Mouse (Mus musculus): ENCODE data around the gene Borcs6. TPM values are rescaled to one million over a fixed set of nuclear protein-coding genes. Genes with fewer than 3 reads are reported as not detected.
"Not testable (repeated sequence)": the region's sequence is repeated elsewhere in the genome, so short reads cannot be mapped to it uniquely, and the experiment has no call there.

Borcs6 gene
- 10 to 100 TPM in 17 of 26 experiments, 1 to 10 TPM in 9; 3.6 to 22.4 (median 12.0) TPM for total RNA-seq (2018; cell fraction: chromatin; rRNA removed)
- 10 to 100 TPM; 21.1 to 43.6 (median 31.0) TPM for total RNA-seq (2018; cell fraction: cytosol; rRNA removed)
- 10 to 100 TPM; 13.9 to 44.9 (median 28.3) TPM for total RNA-seq (2018; cell fraction: nucleus; rRNA removed)
- 11.7 to 37.1 TPM (median 15.6 TPM) in 3 replicates for polyA plus RNA-seq (2018)

DNA sequence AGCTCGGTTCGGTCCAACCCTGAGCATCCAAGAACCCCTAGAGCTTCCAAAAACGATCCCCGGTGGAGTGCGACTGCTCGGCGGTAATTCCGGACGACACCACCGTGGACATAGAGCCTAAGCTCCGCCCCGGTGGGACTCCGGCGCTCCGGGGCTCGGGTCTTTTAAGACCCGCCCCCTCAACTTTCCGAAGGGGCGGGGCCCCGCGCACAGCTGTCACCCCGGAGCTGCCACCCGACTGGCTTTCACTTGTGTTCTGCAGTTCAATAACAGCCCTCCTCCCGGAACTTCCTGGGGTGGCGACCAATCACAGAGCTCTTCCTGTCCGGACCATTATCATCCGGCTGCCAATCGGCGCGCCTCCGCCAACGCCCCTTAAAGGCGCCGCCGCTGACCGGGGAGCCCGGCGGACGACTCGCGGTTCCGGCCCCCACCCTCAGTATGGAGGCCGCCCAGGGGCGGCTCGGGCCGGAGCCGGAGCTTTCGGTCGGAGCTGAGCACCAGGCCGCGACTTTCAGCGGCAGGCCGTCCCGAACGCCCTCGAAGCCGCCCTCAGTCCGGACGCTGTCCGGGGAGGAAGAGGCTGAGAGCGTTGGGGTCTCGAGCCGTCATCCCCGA, at the start of gene Borcs6:
TSS of gene Borcs6 (plus strand) at position 361 of the 618 bp plus-strand sequence.
- peak within 1 kb of the TSS; percentile 80 for H3K27ac ChIP-seq
- H3K4me3 ChIP-seq (ENCODE audit: inconsistent target), result peak within 1 kb of the TSS; percentile 88
- no peaks in the 10 kb centered on the region for H3K36me3 ChIP-seq (ENCODE audit: inconsistent target)
- 1% methylated on average over 43 of the region's 64 CpGs for whole genome bisulfite sequencing (ENCODE audit: missing documents)
- peaks cover 28% of the 10 kb centered on the region; the same call in 1 of the 2 replicates for H3K79me2 ChIP-seq (ENCODE audit: inconsistent target)

DNA sequence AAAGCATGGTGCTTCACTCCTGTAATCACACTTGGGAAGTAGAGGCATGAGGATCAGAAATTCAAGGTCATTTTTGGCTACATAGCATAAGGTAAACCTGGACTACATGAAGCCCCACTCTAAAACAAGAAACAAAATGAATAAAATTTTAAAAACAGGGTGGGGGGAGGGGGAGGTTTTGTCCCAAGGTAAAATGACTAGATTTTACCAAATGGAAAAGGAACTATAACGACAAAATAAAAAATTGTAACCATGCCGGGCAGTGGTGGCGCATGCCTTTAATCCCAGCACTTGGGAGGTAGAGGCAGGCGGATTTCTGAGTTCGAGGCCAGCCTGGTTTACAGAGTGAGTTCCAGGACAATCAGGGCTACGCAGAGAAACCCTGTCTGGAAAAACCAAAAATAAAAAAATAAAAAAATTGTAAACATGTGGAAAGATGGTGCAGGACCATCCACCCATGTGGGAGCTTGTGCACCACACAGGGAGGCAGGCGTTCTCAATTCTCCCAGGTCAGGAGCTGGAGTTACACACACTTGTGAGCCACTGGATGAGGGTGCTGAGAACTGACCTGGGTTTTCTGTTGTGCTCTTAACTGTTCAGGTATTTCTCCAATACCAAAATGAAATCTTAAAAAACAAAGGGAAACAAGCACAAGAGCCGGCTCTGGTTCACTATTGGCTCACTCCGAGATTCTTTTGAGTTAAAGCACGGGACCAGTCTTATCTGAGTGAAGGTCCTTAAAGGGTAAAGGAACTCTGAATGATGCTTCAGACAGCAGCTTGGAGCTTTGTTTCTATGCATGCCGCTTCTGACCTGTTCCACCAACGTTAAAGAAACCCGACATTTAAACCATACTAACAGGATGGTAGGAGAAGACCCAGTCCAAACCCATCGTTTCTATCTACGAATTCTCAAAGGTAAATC, 48.9 kb upstream of the Borcs6 start:
- Histone ChIP-seq H3K4me3 (ENCODE audit: inconsistent target) (no peak overlapping the region), H3K79me2 (ENCODE audit: inconsistent target) (peaks cover 37% of the 10 kb centered on the region), H3K27ac (no peak overlapping the region), H3K36me3 (ENCODE audit: inconsistent target) (no peaks in the 10 kb centered on the region)
- WGBS (ENCODE audit: missing documents), result 89% methylated on average over 15 of the region's 15 CpGs

DNA sequence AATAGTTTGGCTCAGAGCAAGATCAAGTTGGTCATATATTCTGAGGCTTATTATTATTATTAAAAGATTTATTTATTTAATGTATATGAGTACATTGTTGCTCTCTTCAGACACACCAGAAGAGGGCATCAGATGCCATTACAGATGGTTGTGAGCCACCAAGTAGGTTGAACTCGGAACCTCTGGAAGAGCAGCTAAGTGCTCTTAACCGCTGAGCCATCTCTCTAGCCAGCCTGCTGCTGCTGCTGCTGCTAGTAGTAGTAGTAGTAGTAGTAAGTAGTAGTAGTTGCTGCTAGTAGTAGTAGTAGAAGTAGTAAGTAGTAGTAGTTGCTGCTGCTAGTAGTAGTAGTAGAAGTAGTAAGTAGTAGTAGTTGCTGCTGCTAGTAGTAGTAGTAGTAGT, 48.1 kb upstream of the Borcs6 start:
- Histone ChIP-seq H3K79me2 (ENCODE audit: inconsistent target) (peaks cover 33% of the 10 kb centered on the region), H3K4me3 (ENCODE audit: inconsistent target) (peak overlapping the region; percentile 64), H3K27ac (peak overlapping the region; percentile 57)
- not testable (repeated sequence) for H3K36me3 ChIP-seq (ENCODE audit: inconsistent target)
- 43% methylated on average over 2 of the region's 2 CpGs for WGBS (ENCODE audit: missing documents)

DNA sequence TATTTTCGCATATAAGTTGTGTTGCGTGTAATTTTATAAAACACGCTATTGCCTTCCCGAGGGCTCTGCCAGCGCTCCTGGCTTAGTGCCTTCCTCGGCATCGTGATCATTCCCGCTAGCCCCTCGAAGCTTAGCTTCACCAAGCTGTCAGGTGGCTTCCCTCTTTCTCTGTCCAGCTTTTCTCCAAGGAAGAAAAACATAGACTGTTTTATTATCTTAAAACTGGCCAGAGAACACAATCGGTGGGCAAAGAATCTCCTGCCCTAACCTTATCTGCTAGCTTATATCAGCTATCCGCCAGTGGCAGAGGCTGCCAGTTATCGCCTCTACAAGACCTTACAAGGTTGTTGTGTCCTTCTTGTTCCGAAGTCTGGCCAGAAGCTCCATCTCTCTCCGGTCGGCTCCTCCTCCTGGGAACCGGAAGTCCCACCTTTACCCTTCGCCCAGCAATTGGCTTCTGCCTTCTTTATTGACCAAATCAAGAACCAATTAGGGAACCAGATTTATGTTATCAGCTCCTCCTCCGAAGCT, 47.4 kb upstream of the Borcs6 start:
- peak overlapping the region; percentile 64 for H3K4me3 ChIP-seq (ENCODE audit: inconsistent target)
- 2% methylated on average over 18 of the region's 18 CpGs for WGBS (ENCODE audit: missing documents)
- H3K27ac ChIP-seq, result peak overlapping the region; percentile 57
- peaks cover 33% of the 10 kb centered on the region for H3K79me2 ChIP-seq (ENCODE audit: inconsistent target)
- no peaks in the 10 kb centered on the region for H3K36me3 ChIP-seq (ENCODE audit: inconsistent target)

DNA sequence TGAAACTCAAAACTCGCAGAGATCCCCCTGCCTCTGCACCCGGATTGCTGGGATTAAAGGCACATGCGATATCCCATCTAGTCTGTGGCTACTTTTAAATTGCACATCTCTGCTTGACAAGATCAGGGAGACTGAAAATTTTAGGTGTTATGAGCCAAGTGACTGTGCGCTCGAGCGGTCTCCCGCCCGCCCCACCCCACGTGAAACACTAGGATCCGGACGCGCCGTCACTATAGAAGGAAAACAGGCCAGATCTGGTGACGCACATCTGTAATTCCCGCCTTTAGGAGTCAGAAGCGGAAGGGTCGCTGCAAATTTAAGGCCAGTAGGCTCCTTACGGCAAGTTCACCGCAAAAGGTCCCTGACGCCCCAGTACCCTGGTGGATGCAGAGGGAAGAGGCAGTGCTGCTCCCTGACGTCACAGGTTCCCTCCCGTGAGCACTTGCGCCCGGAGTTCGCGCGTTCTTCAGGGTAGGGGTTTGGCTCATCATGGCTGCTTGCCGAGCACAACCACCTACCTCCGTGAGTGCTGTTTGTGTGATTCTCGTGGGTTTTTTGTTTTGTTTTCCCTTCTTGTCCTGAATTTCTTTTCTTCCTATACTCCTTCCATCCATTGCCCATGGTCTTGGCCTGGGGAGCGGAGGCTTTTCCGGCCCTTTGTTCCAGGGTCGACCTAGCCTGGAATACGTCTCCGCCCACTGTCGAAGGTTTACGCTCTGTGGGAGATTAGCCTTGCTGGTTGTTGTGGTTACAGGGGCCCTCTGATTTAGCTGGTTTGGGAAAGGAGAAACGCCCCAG, 43.7 kb upstream of the Borcs6 start, which contains the start of gene Ctc1:
TSS of gene Ctc1 (plus strand) at position 268 of the 798 bp plus-strand sequence.
- peak within 1 kb of the TSS; percentile 84 for H3K4me3 ChIP-seq (ENCODE audit: inconsistent target)
- WGBS (ENCODE audit: missing documents), result under 1% methylated on average over 36 of the region's 38 CpGs

DNA sequence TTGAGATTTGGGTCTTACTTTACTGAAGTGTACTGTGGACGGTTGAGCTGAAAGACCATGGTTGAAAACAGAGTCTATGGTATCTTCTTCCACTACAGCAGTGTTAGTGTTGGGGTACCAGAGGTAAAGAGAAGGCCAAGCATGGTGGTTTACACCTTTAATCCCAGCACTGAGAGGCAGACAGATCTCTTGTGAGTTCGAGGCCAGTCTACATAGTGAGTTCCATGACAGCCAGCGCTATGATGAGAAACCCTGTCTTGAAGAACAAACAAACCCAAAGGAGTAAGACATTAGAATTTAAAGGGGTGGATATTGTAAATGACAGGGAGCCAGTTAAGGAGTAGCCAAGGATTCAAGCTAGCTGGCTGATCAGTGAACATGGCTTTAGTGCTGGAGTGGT, 42.8 kb upstream of the Borcs6 start:
- H3K27ac ChIP-seq, result peak overlapping the region; percentile 70
- peak overlapping the region; percentile 84 for H3K4me3 ChIP-seq (ENCODE audit: inconsistent target)
- 72% methylated on average over 3 of the region's 3 CpGs for WGBS (ENCODE audit: missing documents)
- peaks cover 23% of the 10 kb centered on the region for H3K79me2 ChIP-seq (ENCODE audit: inconsistent target)
- H3K36me3 ChIP-seq (ENCODE audit: inconsistent target), result no peaks in the 10 kb centered on the region

More for the DNA sequence above, 43.7 kb upstream of the Borcs6 start, which contains the start of gene Ctc1:
- no peaks in the 10 kb centered on the region for H3K36me3 ChIP-seq (ENCODE audit: inconsistent target)
- peaks cover 31% of the 10 kb centered on the region for H3K79me2 ChIP-seq (ENCODE audit: inconsistent target)
- H3K27ac ChIP-seq, result peak within 1 kb of the TSS; percentile 70

DNA sequence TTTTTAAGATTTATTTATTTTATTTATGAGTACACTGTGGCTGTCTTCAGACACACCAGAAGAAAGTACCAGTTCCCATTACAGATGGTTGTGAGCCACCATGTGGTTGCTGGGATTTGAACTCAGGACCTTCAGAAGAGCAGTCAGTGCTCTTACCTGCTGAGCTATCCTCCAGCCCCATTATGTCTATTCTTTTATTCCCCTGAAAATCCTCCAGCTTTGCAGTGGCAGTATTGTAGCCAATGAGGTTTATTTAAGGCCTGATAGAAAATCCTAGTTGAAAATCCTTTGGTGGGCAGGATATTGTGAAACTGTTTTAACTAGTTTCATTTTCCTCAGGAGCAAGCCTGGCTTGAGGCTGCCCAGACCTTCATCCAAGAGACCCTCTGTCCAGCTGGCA, 38.8 kb upstream of the Borcs6 start:
- no peak overlapping the region for H3K4me3 ChIP-seq (ENCODE audit: inconsistent target)
- peaks cover 23% of the 10 kb centered on the region for H3K79me2 ChIP-seq (ENCODE audit: inconsistent target)
- peaks cover 17% of the 10 kb centered on the region; the same call in 1 of the 2 replicates for H3K36me3 ChIP-seq (ENCODE audit: inconsistent target)
- H3K27ac ChIP-seq, result no peak overlapping the region

DNA sequence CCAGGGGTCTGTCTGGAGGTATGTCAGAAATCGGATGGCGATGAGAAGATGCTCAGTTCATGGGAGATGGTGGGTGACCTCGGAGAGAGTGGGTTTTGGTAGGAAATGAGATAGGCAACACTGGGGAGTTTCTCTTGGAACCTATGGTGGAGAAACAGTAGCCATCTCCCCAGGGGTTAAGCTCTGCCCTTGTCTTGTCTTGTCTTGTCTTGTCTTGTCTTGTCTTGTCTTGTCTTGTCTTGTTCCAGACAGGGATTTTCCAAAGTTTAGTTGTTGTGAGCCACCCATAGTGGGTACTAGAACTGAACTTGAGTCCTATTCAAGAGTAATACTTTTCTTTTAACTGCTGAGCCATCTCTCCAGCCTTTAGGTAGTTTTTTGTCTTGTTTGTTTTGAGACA, 33.0 kb upstream of the Borcs6 start:
- 93% methylated on average over 3 of the region's 3 CpGs for WGBS (ENCODE audit: missing documents)
- Histone ChIP-seq H3K79me2 (ENCODE audit: inconsistent target) (no peaks in the 10 kb centered on the region), H3K27ac (no peak overlapping the region), H3K36me3 (ENCODE audit: inconsistent target) (peaks cover 37% of the 10 kb centered on the region), H3K4me3 (ENCODE audit: inconsistent target) (no peak overlapping the region)

DNA sequence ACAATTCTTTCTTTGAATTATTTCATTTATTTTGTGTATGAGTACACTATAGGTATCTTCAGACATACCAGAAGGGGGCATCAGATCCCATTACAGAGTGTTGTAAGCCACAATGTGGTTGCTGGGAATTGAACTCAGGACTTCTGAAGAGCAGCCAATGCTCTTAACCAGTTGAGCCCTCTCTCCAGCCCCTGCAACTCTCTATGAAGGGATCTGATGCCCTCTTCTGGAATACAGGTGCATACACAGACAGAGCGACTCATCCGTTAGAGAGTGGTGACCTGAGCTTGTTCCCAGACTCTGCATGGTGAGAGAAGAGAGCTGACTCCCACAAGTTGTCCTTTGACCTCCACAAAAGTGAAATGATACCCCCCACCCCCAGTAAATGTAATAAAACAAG, 30.7 kb upstream of the Borcs6 start:
- peaks cover 24% of the 10 kb centered on the region for H3K36me3 ChIP-seq (ENCODE audit: inconsistent target)
- no peak overlapping the region for H3K27ac ChIP-seq
- no peaks in the 10 kb centered on the region for H3K79me2 ChIP-seq (ENCODE audit: inconsistent target)
- no peak overlapping the region for H3K4me3 ChIP-seq (ENCODE audit: inconsistent target)
- 95% methylated on average over 2 of the region's 2 CpGs for WGBS (ENCODE audit: missing documents)

DNA sequence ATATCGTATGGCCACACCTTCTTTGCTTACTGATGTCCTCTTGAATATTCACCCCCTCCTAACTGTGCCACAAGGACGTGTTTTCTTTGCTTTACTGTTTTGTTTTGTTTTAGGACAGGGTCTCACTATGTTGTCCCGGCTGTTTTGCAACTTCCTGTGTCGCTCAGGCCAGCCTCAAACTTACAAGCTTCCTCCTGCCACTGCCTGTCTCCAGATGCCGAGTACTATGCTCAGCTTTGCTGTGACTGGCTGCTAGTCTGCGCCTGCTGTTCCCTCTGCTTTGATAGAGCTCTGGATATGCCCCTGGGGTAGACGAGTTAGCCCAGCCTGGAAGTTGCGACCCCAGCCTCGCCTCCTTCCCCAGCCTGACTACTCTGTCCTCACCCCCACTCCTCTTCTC, 26.0 kb upstream of the Borcs6 start:
- no peak overlapping the region for H3K4me3 ChIP-seq (ENCODE audit: inconsistent target)
- 22% methylated on average over 9 of the region's 9 CpGs for WGBS (ENCODE audit: missing documents)
- H3K27ac ChIP-seq, result peak overlapping the region; percentile 45
- no peaks in the 10 kb centered on the region; the same call in 1 of the 2 replicates for H3K36me3 ChIP-seq (ENCODE audit: inconsistent target)
- H3K79me2 ChIP-seq (ENCODE audit: inconsistent target), result no peaks in the 10 kb centered on the region

DNA sequence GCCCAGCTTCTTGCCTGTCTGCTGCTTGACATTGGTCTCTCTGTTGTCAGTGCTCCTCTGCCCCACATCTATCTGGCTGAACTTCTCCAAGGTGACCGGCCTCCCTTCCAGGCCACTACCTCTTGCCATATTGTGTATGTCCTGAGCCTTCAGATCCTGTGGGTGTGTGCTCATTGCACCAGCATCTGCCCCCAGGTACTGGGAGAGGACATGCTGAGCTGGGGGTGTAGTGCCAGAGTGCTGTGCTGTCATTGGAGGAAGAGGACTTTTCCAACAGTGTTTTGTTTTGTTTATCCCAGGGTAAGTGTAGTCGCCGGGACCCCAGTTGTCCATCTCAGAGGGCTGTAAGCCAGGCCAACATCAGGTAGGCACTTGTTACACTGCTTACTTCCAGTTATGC, 24.9 kb upstream of the Borcs6 start:
- no peak overlapping the region for H3K27ac ChIP-seq
- no peaks in the 10 kb centered on the region for H3K36me3 ChIP-seq (ENCODE audit: inconsistent target)
- H3K4me3 ChIP-seq (ENCODE audit: inconsistent target), result no peak overlapping the region
- WGBS (ENCODE audit: missing documents), result 89% methylated on average over 3 of the region's 3 CpGs
- no peaks in the 10 kb centered on the region for H3K79me2 ChIP-seq (ENCODE audit: inconsistent target)

DNA sequence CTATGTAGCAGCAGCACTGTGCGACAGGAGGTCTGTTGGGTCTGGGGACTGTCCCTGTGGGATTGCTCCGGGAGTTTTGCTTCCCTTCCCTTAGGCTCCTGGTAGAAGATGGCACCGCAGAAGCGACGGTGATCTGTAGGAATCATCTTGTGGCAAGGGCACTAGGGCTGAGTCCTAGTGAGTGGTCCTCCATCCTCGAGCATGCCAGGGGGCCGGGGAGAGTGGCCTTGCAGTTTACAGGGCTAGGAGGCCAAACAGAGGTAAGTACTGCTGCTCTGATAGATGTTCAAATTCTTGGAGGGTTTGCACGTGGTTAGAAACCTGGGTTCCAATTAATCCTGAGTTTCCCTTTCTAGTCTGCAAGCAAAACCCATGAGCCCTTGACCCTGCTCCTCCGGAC, 24.1 kb upstream of the Borcs6 start:
- WGBS (ENCODE audit: missing documents), result 90% methylated on average over 9 of the region's 9 CpGs
- H3K27ac ChIP-seq, result peak overlapping the region; percentile 10; the same call in 1 of the 2 replicates

DNA sequence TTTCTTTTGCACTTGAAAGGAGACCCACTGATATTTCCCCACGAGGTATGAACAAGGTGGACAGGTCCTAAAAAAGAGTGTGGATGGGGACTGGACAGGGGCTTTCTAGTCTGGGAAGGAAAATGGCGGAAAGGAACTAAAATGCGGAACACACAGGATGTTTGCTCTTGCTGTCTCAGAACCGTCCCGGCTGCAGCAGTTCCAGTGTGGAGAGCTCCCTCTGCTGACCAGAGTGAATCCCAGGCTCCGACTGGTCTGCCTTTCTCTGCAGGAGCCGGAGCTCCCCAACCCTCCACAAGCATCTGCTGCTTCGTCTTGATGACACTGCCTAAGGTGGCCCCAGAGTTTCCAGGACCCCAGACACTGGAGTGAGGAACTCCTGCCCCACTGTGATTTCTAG, 23.7 kb upstream of the Borcs6 start:
- Histone ChIP-seq H3K27ac (peak overlapping the region; percentile 10; the same call in 1 of the 2 replicates), H3K4me3 (ENCODE audit: inconsistent target) (no peak overlapping the region; the same call in 1 of the 2 replicates), H3K79me2 (ENCODE audit: inconsistent target) (no peaks in the 10 kb centered on the region), H3K36me3 (ENCODE audit: inconsistent target) (no peaks in the 10 kb centered on the region)
- WGBS (ENCODE audit: missing documents), result 5% methylated on average over 8 of the region's 8 CpGs

More for the DNA sequence above, 24.1 kb upstream of the Borcs6 start:
- Histone ChIP-seq H3K4me3 (ENCODE audit: inconsistent target) (no peak overlapping the region), H3K79me2 (ENCODE audit: inconsistent target) (no peaks in the 10 kb centered on the region), H3K36me3 (ENCODE audit: inconsistent target) (no peaks in the 10 kb centered on the region)
